Mouse (Mus musculus): ENCODE data around the gene Ica1.

Gene Ica1

GRCm38 (mm10) chr6:8645708-8646107 lies 132.6 kb downstream of the Ica1 start:
- no peak for DNase-seq (ENCODE audit: low read depth, low spot score)

GRCm38 (mm10) chr6:8644703-8645102 lies 133.6 kb downstream of the Ica1 start:
- no peak for DNase-seq (ENCODE audit: low read depth, low spot score)

- no peak for DNase-seq (ENCODE audit: low read depth, low spot score)
Measured at GRCm38 (mm10) chr6:8640863-8641262, 137.4 kb downstream of the Ica1 start.

GRCm38 (mm10) chr6:8639526-8639925 lies 138.8 kb downstream of the Ica1 start:
- DNase-seq (ENCODE audit: low read depth, low spot score): no peak

GRCm38 (mm10) chr6:8638899-8639298 lies 139.4 kb downstream of the Ica1 start:
- no peak for DNase-seq (ENCODE audit: low read depth, low spot score)

GRCm38 (mm10) chr6:8638122-8638521 lies 140.2 kb downstream of the Ica1 start:
- no peak for DNase-seq (ENCODE audit: low read depth, low spot score)

GRCm38 (mm10) chr6:8632701-8633100 lies 145.6 kb downstream of the Ica1 start:
- no peak for DNase-seq (ENCODE audit: low read depth, low spot score)

- no peak for DNase-seq (ENCODE audit: low read depth, low spot score)
Measured at GRCm38 (mm10) chr6:8631986-8632632, 146.2 kb downstream of the Ica1 start.

- DNase-seq (ENCODE audit: low read depth, low spot score): no peak
Measured at GRCm38 (mm10) chr6:8631362-8631761, 146.9 kb downstream of the Ica1 start.

GRCm38 (mm10) chr6:8630531-8630930 lies 147.8 kb downstream of the Ica1 start:
- no peak for DNase-seq (ENCODE audit: low read depth, low spot score)

- DNase-seq (ENCODE audit: low read depth, low spot score): no peak
Measured at GRCm38 (mm10) chr6:8628715-8629267, 149.5 kb downstream of the Ica1 start.

- DNase-seq (ENCODE audit: low read depth, low spot score): no peak
Measured at GRCm38 (mm10) chr6:8628226-8628625, 150.1 kb downstream of the Ica1 start.

GRCm38 (mm10) chr6:8623045-8623444 lies 155.2 kb downstream of the Ica1 start:
- DNase-seq (ENCODE audit: low read depth, low spot score): no peak

- no peak for DNase-seq (ENCODE audit: low read depth, low spot score)
Measured at GRCm38 (mm10) chr6:8619582-8620350, 158.5 kb downstream of the Ica1 start.

GRCm38 (mm10) chr6:8617369-8617768 lies 160.9 kb downstream of the Ica1 start:
- DNase-seq (ENCODE audit: low read depth, low spot score): no peak

GRCm38 (mm10) chr6:8591665-8592064 lies 186.6 kb downstream of the Ica1 start:
- no peak for DNase-seq (ENCODE audit: low read depth, low spot score)

GRCm38 (mm10) chr6:8583892-8584291 lies 194.4 kb downstream of the Ica1 start:
- DNase-seq (ENCODE audit: low read depth, low spot score): no peak

- DNase-seq (ENCODE audit: low read depth, low spot score): no peak
Measured at GRCm38 (mm10) chr6:8582377-8582776, 195.9 kb downstream of the Ica1 start.

Measured in WW6 (cell line).